Mouse (Mus musculus) left cerebral cortex, adult 6 months (tissue): Measurements from ENCODE around the gene Cnksr2. TPM values are rescaled to one million over a fixed set of nuclear protein-coding genes. Genes with fewer than 3 reads are reported as not detected.

Experiments used
- long read RNA-seq, 2 experiments: library from polyadenylated mRNA; unstranded; transcript quantifications; one replicate each; pipeline ENCODE4 v2.0.0; 2019 to 2020
- polyA plus RNA-seq: library from polyadenylated mRNA; unstranded; fragments of <200 nt; fragmentation: Nextera tagmentation; gene quantifications from 2 replicates; pipeline ENCODE4 v1.2.3, GENCODE M21; 2021

Cnksr2 gene
- polyA plus RNA-seq: 63.3 and 71.4 TPM in 2 replicates
- long read RNA-seq, experiment 1, full-length matches to known transcripts: 17 of 252 reads
- long read RNA-seq, experiment 1, partial matches to known transcripts: 158 of 252 reads
- long read RNA-seq, experiment 1, other reads (novel, unspliced or antisense): 77 of 252 reads
- long read RNA-seq, experiment 2, full-length matches to known transcripts: 2 of 218 reads
- long read RNA-seq, experiment 2, partial matches to known transcripts: 187 of 218 reads
- long read RNA-seq, experiment 2, other reads (novel, unspliced or antisense): 29 of 218 reads

GRCm38 (mm10) chrX:158043057-158043843 lies at the start of gene Cnksr2:
TSS of gene Cnksr2 (minus strand) at chrX:158043294.

GRCm38 (mm10) chrX:157818207-157818920 lies 224.7 kb downstream of the Cnksr2 start, which contains the start of gene Klhl34:
TSS of gene Klhl34 (plus strand) at chrX:157818435.

Other genes with a start within 250 kb of the Cnksr2 start
- gene Klhl34, start 224.9 kb downstream of the Cnksr2 start, polyA plus RNA-seq: 6.2 and 12.9 TPM in 2 replicates